Mouse (Mus musculus) kidney, adult 11 months (tissue): ENCODE results near the gene Casp4.

ENCODE experiments used
- DNase-seq: peaks from one replicate; pipeline ENCODE4 v3.0.0; 2022

Gene Casp4

GRCm38 (mm10) chr9:5308561-5308960, at the start of gene Casp4:
Casp4 (plus strand) TSS chr9:5308828.
- DNase-seq, result no peak

GRCm38 (mm10) chr9:5263951-5264475, 44.6 kb upstream of the Casp4 start:
- DNase-seq, result no peak

- DNase-seq, result no peak
Measured at GRCm38 (mm10) chr9:5270274-5270673, 38.4 kb upstream of the Casp4 start.

- no peak for DNase-seq
Measured at GRCm38 (mm10) chr9:5270884-5271283, 37.7 kb upstream of the Casp4 start.

GRCm38 (mm10) chr9:5271334-5271845, 37.2 kb upstream of the Casp4 start:
- DNase-seq, result no peak

GRCm38 (mm10) chr9:5286071-5286470, 22.6 kb upstream of the Casp4 start:
- no peak for DNase-seq

- DNase-seq, result no peak
Measured at GRCm38 (mm10) chr9:5286597-5286996, 22.0 kb upstream of the Casp4 start.

GRCm38 (mm10) chr9:5296354-5297237, 12.0 kb upstream of the Casp4 start:
- no peak for DNase-seq

GRCm38 (mm10) chr9:5298329-5299131, 10.1 kb upstream of the Casp4 start, which contains the start of gene Casp1:
Casp1 (plus strand) TSS chr9:5298517.
- DNase-seq, result no peak

- DNase-seq, result no peak
Measured at GRCm38 (mm10) chr9:5299132-5299381, 9.6 kb upstream of the Casp4 start.

- DNase-seq, result no peak
Measured at GRCm38 (mm10) chr9:5310112-5310511, 1.5 kb downstream of the Casp4 start.

GRCm38 (mm10) chr9:5311435-5311834, 2.8 kb downstream of the Casp4 start:
- no peak for DNase-seq

GRCm38 (mm10) chr9:5328204-5328603, 19.6 kb downstream of the Casp4 start:
- DNase-seq, result no peak

- no peak for DNase-seq
Measured at GRCm38 (mm10) chr9:5332441-5332840, 23.8 kb downstream of the Casp4 start.

GRCm38 (mm10) chr9:5333422-5333821, 24.8 kb downstream of the Casp4 start:
- no peak for DNase-seq

- DNase-seq, result no peak
Measured at GRCm38 (mm10) chr9:5343092-5343491, 34.5 kb downstream of the Casp4 start.

GRCm38 (mm10) chr9:5344090-5344489, 35.5 kb downstream of the Casp4 start:
- no peak for DNase-seq

- peak; percentile 4 for DNase-seq
Measured at GRCm38 (mm10) chr9:5345291-5345898, 36.8 kb downstream of the Casp4 start, which contains the start of gene Casp12. Casp12 (plus strand) TSS chr9:5345430.

GRCm38 (mm10) chr9:5347381-5347780, 38.8 kb downstream of the Casp4 start:
- DNase-seq, result no peak

GRCm38 (mm10) chr9:5353673-5354072, 45.0 kb downstream of the Casp4 start:
- DNase-seq, result no peak

- DNase-seq, result no peak
Measured at GRCm38 (mm10) chr9:5356801-5357200, 48.2 kb downstream of the Casp4 start.
